Comparison of ENCODE assay signal across 10 mouse cellular contexts in genomic region chr4:150338906-150339650, GRCm38 (mm10). TPM values are rescaled to one million over a fixed set of nuclear protein-coding genes. Genes with fewer than 3 reads are reported as not detected.
A peak's percentile ranks its signal among the peaks of the same experiment; 100 is the strongest.
DNase-seq lines count a peak whose midpoint lies in the region; ATAC-seq and TF ChIP-seq lines count a peak whose summit lies in the region.
"Had no signal": no experiment of that assay in that cellular context is flagged by ENCODE, and none has a peak within 500 bp of the region (broad histone marks: within the 10 kb centered on the region; RNA-seq: fewer than 3 reads in every experiment).

No protein-coding gene starts in this region.

- peak; percentile 95 for ATAC-seq in forebrain, embryonic 13.5 days
- ATAC-seq in forebrain, embryonic 11.5 days (replicated peaks; ENCODE audit: low FRiP score): no peak
- peak; percentile 43; the same call in 1 of the 2 replicates for ATAC-seq in embryonic facial prominence, embryonic 15.5 days (ENCODE audit: insufficient number of reproducible peaks, low FRiP score, low TSS enrichment, low read depth)
- peak; percentile 69; the same call in 1 of the 2 replicates for ATAC-seq in neural tube, embryonic 15.5 days (ENCODE audit: low FRiP score)
- ATAC-seq in liver, postnatal 0 days: no peak

- no peak for TF ChIP-seq CTCF in liver, postnatal 0 days (IDR thresholded peaks at IDR 0.05; ENCODE audit: low read depth)

- no peak for TF ChIP-seq EP300 in liver, postnatal 0 days (IDR thresholded peaks at IDR 0.05; ENCODE audit: low read depth)

- H3K27ac ChIP-seq in forebrain, embryonic 13.5 days: peak overlapping the region; percentile 37; the same call in 1 of the 2 replicates
- no peak overlapping the region for H3K27ac ChIP-seq in forebrain, embryonic 11.5 days (ENCODE audit: low read depth, low read length)
- no peak overlapping the region for H3K27ac ChIP-seq in embryonic facial prominence, embryonic 15.5 days (replicated peaks)
- peak overlapping the region; percentile 20 for H3K27ac ChIP-seq in neural tube, embryonic 15.5 days (replicated peaks)
- no peak overlapping the region for H3K27ac ChIP-seq in liver, postnatal 0 days (ENCODE audit: low read depth)
- H3K27ac ChIP-seq: embryonic facial prominence, embryonic 13.5 days; liver, embryonic 15.5 days had no signal

- peaks cover 38% of the 10 kb centered on the region for H3K4me1 ChIP-seq in forebrain, embryonic 13.5 days
- H3K4me1 ChIP-seq in forebrain, embryonic 11.5 days (replicated peaks; ENCODE audit: control insufficient read depth, insufficient read depth, low read length): no peaks in the 10 kb centered on the region
- peaks cover 17% of the 10 kb centered on the region for H3K4me1 ChIP-seq in embryonic facial prominence, embryonic 15.5 days
- peaks cover 27% of the 10 kb centered on the region for H3K4me1 ChIP-seq in neural tube, embryonic 15.5 days
- H3K4me1 ChIP-seq in liver, postnatal 0 days (ENCODE audit: insufficient read depth): no peaks in the 10 kb centered on the region

- no peak overlapping the region for H3K9ac ChIP-seq in forebrain, embryonic 13.5 days
- H3K9ac ChIP-seq in forebrain, embryonic 11.5 days (ENCODE audit: low read length): no peak overlapping the region
- no peak overlapping the region for H3K9ac ChIP-seq in embryonic facial prominence, embryonic 15.5 days
- H3K9ac ChIP-seq in neural tube, embryonic 15.5 days (replicated peaks): no peak overlapping the region
- no peak overlapping the region for H3K9ac ChIP-seq in liver, postnatal 0 days (replicated peaks)
- H3K9ac ChIP-seq: embryonic facial prominence, embryonic 13.5 days; liver, embryonic 15.5 days had no signal

- no peak overlapping the region for H3K4me3 ChIP-seq in forebrain, embryonic 13.5 days
- H3K4me3 ChIP-seq in forebrain, embryonic 11.5 days (ENCODE audit: low read depth, low read length): no peak overlapping the region
- H3K4me3 ChIP-seq in embryonic facial prominence, embryonic 15.5 days (replicated peaks): no peak overlapping the region
- H3K4me3 ChIP-seq in neural tube, embryonic 15.5 days (replicated peaks): no peak overlapping the region
- H3K4me3 ChIP-seq in liver, postnatal 0 days (ENCODE audit: low read depth, low read length): no peak overlapping the region
- H3K4me3 ChIP-seq: embryonic facial prominence, embryonic 13.5 days; liver, embryonic 15.5 days had no signal

- no peaks in the 10 kb centered on the region for H3K9me3 ChIP-seq in forebrain, embryonic 13.5 days (replicated peaks)
- no peaks in the 10 kb centered on the region for H3K9me3 ChIP-seq in forebrain, embryonic 11.5 days (ENCODE audit: control insufficient read depth, low read length)
- H3K9me3 ChIP-seq in embryonic facial prominence, embryonic 15.5 days (replicated peaks): no peaks in the 10 kb centered on the region
- H3K9me3 ChIP-seq in neural tube, embryonic 15.5 days (replicated peaks): no peaks in the 10 kb centered on the region
- H3K9me3 ChIP-seq in liver, postnatal 0 days (ENCODE audit: low read length): no peaks in the 10 kb centered on the region
- H3K9me3 ChIP-seq: embryonic facial prominence, embryonic 13.5 days; liver, embryonic 15.5 days had no signal

- no peak overlapping the region for H3K4me2 ChIP-seq in forebrain, embryonic 13.5 days
- no peak overlapping the region for H3K4me2 ChIP-seq in forebrain, embryonic 11.5 days (ENCODE audit: low read depth, low read length, severe bottlenecking)
- H3K4me2 ChIP-seq in embryonic facial prominence, embryonic 15.5 days (replicated peaks): no peak overlapping the region
- H3K4me2 ChIP-seq in neural tube, embryonic 15.5 days: no peak overlapping the region
- no peak overlapping the region for H3K4me2 ChIP-seq in liver, postnatal 0 days (ENCODE audit: low read depth, low read length)
- H3K4me2 ChIP-seq: embryonic facial prominence, embryonic 13.5 days; liver, embryonic 15.5 days had no signal

- 57% methylated on average over 8 of the region's 8 CpGs for WGBS in forebrain, embryonic 13.5 days
- 81% methylated on average over 8 of the region's 8 CpGs for WGBS in forebrain, embryonic 11.5 days
- 30% methylated on average over 8 of the region's 8 CpGs for WGBS in embryonic facial prominence, embryonic 15.5 days
- WGBS in neural tube, embryonic 15.5 days: 25% methylated on average over 8 of the region's 8 CpGs
- WGBS in liver, postnatal 0 days (ENCODE audit: insufficient replicate concordance): 68% methylated on average over 8 of the region's 8 CpGs

- no peaks in the 10 kb centered on the region for H3K27me3 ChIP-seq in forebrain, embryonic 13.5 days
- H3K27me3 ChIP-seq in forebrain, embryonic 11.5 days (ENCODE audit: control insufficient read depth, insufficient read depth, low read length): no peaks in the 10 kb centered on the region
- no peaks in the 10 kb centered on the region for H3K27me3 ChIP-seq in embryonic facial prominence, embryonic 15.5 days
- no peaks in the 10 kb centered on the region for H3K27me3 ChIP-seq in neural tube, embryonic 15.5 days (replicated peaks)
- no peaks in the 10 kb centered on the region for H3K27me3 ChIP-seq in liver, postnatal 0 days (ENCODE audit: insufficient read depth, low read length)
- H3K27me3 ChIP-seq: embryonic facial prominence, embryonic 13.5 days; liver, embryonic 15.5 days had no signal

- no peaks in the 10 kb centered on the region for H3K36me3 ChIP-seq in forebrain, embryonic 13.5 days (ENCODE audit: poor library complexity, severe bottlenecking)
- H3K36me3 ChIP-seq in forebrain, embryonic 11.5 days (ENCODE audit: control insufficient read depth, insufficient read depth, low read length): no peaks in the 10 kb centered on the region
- no peaks in the 10 kb centered on the region for H3K36me3 ChIP-seq in embryonic facial prominence, embryonic 15.5 days
- no peaks in the 10 kb centered on the region for H3K36me3 ChIP-seq in neural tube, embryonic 15.5 days
- H3K36me3 ChIP-seq in liver, postnatal 0 days (replicated peaks; ENCODE audit: insufficient read depth, low read length): no peaks in the 10 kb centered on the region
- H3K36me3 ChIP-seq: embryonic facial prominence, embryonic 13.5 days; liver, embryonic 15.5 days had no signal

- no peak for DNase-seq in forebrain, embryonic 11.5 days (ENCODE audit: low spot score)
- DNase-seq in CD8-positive naive resting alpha-beta T cell, adult 2 months (ENCODE audit: low read depth in 2 of 2, low spot score in 2 of 2): peak; percentile 46 to 59
- peak; percentile 61 for DNase-seq in layer of hippocampus, adult 9-10 months (ENCODE audit: low spot score)
- DNase-seq in liver, postnatal 0 days: no peak
- DNase-seq in adrenal gland, postnatal 25 days: no peak

RNA-seq across cellular contexts. Expression of gene Rere, which starts 57.6 kb away (rescaled TPM):
- 26.1 and 32.9 TPM in 2 replicates for polyA plus RNA-seq in forebrain, embryonic 13.5 days (2015; fragmentation: Nextera tagmentation; extraction: Ambion mirVana)
- 51.6 and 56.2 TPM in 2 replicates for polyA plus RNA-seq in forebrain, embryonic 11.5 days (2014; fragmentation: Nextera tagmentation; extraction: Ambion mirVana)
- 26.5 and 27.2 TPM in 2 replicates for polyA plus RNA-seq in embryonic facial prominence, embryonic 15.5 days (2015; fragmentation: Nextera tagmentation; extraction: Ambion mirVana)
- 31.8 and 34.6 TPM in 2 replicates for polyA plus RNA-seq in neural tube, embryonic 15.5 days (2015; fragmentation: Nextera tagmentation; extraction: Ambion mirVana)
- 4.3 and 4.8 TPM in 2 replicates for polyA plus RNA-seq in liver, postnatal 0 days (2015; fragmentation: Nextera tagmentation; extraction: Ambion mirVana)
- total RNA-seq in adrenal gland, postnatal 25 days (2021): 158 and 177 TPM in 2 replicates

Comparison
In these comparisons a context has a peak if more than half of its experiments do, and no peak if none do; other contexts are left out.
1. ATAC-seq: peak in forebrain, embryonic 13.5 days (single experiment), embryonic facial prominence, embryonic 15.5 days (single experiment) and neural tube, embryonic 15.5 days (single experiment); none in forebrain, embryonic 11.5 days (single experiment) and liver, postnatal 0 days (single experiment).
2. H3K27ac ChIP-seq: peak in forebrain, embryonic 13.5 days (single experiment) and neural tube, embryonic 15.5 days (single experiment); none in forebrain, embryonic 11.5 days (single experiment), embryonic facial prominence, embryonic 15.5 days (single experiment) and liver, postnatal 0 days (single experiment).
3. DNase-seq: peak in CD8-positive naive resting alpha-beta T cell, adult 2 months (2 of 2) and layer of hippocampus, adult 9-10 months (single experiment); none in forebrain, embryonic 11.5 days (single experiment), liver, postnatal 0 days (single experiment) and adrenal gland, postnatal 25 days (single experiment).